Mouse (Mus musculus) cerebellum, postnatal 36 days (tissue): ENCODE data around the gene Nktr.
A peak's percentile ranks its signal among the peaks of the same experiment; 100 is the strongest.

Experiments used
- DNase-seq, 2 experiments: peaks; one replicate each; pipeline ENCODE4 v3.0.0; 2021 to 2022; ENCODE audit warnings: mixed read lengths in 2 of 2

Gene Nktr

DNA sequence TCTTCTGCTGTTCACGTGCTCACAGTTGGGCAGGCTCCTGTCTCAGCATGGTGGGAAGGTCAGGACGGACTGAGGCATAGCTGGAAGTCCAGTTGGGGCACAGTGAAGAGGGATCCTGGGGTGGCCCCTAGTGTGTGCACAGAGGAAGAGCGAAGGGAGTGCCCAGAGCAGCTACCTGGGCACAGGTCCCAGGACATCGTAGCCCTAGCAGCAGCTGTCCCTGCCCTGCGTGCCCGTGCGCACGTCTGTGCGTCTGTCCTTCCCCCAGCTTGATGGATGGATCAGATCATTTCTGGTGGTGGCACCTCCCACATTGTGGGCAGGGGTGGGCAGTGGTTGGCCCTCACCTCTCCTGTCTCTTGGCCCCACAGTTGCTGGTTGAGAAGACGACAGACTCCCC is 43.3 kb downstream of the Nktr start:
- DNase-seq: no peak

DNA sequence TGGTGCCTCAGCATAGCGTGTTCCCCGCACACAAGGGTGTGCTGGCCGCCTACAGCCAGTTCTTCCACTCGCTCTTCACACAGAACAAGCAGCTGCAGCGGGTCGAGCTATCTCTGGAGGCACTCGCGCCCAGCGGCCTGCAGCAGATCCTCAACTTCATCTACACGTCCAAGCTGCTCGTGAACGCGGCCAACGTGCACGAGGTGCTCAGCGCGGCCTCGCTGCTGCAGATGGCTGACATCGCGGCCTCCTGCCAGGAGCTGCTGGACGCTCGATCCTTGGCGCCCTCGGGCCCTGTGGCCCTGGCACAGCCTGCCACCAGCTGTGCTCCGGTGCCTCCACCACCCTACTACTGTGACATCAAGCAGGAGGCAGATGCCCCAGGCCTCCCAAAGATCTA is 43.8 kb downstream of the Nktr start:
- DNase-seq: no peak

DNA sequence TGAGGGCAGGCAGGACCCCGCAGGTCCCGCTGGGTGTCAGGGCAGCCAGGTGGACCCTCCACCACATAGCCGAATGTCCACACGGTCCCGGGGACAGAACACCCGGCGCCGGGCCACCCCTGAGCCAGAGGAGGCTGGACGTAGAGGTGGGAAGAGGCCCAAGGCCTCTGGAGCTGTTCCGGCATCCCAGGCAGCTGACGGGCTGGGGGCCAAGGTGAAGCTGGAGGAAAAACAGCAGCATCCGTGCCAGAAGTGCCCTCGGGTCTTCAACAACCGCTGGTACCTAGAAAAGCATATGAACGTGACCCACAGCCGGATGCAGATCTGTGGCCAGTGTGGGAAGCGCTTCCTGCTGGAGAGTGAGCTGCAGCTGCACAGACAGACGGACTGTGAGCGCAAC is 44.7 kb downstream of the Nktr start:
- no peak for DNase-seq

DNA sequence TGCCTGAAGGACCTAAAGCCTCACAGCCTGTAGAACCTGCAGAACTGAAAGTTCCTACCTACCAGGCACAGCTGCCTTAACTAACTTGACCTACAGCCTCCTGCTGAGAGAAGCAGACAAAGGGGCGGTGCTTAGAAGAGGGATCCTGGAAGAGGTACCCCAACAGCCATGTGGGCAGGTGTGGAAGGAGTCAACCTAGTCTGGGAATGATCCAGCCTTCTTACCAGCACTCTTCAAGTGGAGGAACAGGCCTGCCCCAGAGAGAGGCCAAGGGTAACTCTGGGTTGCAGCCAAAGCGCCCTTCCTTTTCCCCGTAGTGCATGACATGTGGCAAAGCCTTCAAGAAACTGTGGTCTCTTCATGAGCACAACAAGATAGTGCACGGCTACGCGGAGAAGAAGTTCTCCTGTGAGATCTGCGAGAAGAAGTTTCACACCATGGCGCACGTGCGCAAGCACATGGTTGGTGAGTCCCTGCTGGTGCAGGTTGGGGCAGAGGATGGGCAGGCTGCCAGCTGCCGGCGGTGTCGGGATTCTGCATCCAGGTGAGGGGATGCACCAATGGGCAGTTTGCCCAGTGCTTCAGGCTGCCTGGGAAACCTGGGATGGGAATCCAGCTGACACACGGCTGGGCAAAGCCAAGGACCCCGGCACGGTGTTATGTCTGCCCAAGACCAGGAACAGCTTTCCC is 46.3 kb downstream of the Nktr start:
- no peak for DNase-seq

DNA sequence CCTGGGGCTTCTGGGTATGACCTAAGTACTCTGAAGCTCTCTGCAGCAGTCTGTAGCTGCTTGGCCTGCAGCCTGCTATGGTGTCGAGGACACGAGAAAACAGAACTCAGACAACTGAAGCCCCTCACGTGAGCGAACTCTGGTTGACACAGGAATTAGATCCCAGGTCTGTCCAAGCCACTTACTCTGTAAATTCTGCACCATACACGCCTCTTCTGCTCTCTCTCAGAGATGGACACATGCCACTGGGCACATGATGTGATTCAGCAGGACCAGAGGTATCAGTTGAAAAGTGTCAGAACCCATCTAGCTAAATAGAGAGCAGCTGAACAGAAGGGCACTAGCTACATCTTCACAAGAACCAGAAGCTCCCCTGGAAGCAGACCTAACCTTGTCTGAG is 53.4 kb downstream of the Nktr start:
- no peak for DNase-seq

DNA sequence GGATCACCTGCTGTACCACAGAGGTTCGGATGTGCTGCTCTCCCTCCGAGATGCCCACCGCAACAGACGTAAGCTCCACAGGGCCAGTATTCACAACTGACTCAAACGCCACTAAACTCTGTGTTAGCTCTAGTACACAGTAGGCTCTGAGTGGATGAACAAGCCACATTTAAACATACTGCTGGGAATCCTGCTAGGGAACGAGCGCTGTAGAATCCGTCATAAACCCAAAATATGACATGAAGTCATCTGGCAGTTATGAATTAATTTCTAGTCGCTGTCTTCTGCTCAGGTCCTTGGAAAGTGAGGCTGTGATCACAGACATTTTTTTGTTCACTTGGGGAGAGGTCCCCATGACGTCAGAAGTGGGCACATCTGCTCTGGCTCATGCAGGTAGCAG is 57.0 kb downstream of the Nktr start:
- no peak for DNase-seq

DNA sequence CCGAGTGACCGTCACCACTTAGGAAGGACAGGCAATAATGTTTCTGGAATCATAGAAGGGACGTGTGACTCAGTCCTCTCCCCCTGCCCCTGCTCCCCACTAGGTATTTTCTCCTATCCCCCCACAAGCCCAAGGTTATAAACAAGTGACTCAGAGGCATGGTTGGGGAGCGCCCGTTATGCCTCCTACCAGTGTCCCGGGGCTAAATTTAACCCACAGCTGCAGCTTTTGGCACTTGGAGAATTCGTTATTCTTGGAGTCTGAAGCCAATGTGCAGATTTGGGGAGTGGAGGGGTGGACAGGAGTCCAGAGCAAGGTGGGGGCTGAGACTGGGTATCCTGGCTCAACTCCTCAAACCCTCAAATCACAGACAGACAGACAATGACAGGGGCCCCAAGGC is 57.5 kb downstream of the Nktr start:
- DNase-seq: no peak

DNA sequence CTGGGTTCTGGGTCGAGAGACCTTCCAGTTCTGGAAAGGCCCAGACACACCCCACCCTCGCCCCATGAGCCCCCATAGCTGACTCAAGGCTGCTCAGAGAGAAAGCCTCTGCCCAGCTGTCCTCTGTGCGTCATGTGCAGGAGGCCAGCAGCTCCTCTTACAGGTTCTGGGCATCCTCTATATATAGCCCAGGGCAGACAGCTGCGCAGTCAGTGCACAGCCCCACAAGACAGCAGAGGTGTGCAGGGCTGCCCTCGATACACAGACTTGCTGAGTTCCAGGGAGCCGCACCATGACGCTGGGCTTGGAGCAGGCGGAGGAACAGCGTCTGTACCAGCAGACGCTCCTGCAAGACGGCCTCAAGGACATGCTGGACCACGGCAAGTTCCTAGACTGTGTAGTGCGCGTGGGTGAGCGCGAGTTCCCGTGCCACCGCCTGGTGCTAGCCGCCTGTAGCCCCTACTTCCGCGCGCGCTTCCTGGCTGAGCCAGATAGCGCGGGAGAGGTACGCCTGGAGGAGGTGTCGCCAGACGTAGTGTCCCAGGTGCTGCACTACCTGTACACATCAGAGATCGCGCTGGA is 58.6 kb downstream of the Nktr start, which contains the start of gene Klhl40:
Gene Klhl40 (plus strand): TSS at position 124 of the 582 bp plus-strand sequence.
- DNase-seq: no peak

DNA sequence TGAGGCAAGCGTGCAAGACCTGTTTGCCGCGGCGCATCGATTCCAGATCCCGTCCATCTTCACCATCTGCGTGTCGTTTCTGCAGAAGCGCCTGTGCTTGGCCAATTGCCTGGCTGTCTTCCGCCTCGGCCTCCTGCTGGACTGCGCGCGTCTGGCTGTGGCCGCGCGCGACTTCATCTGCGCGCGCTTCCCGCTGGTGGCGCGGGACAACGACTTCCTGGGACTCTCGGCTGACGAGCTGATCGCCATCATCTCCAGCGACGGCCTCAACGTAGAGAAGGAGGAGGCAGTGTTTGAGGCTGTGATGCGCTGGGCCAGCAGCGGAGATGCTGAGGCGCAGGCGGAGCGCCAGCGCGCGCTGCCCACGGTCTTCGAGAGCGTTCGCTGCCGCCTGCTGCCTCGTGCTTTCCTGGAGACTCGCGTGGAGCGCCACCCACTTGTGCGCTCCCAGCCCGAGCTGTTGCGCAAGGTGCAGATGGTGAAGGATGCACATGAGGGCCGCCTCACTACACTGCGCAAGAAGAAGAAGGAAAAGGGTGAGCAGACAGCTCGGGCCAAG is 59.2 kb downstream of the Nktr start:
- no peak for DNase-seq

DNA sequence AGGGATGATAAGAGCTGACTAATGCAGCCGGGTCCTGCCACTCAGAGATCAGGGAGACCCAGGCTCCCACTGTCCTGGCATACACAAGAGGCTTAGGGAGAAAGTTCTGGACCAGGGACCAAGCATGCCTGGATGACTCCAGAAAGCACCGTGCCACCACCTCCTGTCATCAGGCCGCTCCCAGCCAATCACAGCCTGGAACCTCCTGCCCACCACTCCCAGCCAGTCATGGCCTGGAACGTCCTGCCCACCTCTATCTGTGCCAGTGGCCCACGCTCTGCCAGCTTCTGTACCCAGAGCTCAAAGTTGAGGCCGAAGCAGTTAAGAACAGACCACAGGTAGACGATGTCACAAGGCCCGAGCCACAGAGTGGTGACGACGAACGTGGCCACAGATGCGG is 65.8 kb downstream of the Nktr start:
- DNase-seq: no peak

DNA sequence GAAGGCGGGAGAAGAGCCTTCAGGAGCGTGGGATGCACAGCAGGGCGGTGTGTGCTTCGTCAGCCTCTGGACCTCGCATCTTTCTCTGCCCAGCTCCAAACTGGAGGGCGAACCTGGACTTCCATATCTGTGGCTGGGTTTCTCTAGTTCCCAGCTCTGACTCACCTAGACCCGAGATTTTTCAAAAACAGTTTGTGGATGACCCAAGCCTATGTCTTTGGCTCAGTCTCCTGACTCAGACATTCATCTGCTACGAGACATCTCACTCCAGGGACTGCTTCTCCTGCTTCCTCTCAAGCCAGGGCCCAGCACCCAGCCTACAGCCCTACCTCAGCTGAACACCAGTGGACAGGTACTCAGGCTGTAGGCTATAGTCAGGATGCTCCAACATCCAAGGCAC is 66.3 kb downstream of the Nktr start:
- DNase-seq: no peak

DNA sequence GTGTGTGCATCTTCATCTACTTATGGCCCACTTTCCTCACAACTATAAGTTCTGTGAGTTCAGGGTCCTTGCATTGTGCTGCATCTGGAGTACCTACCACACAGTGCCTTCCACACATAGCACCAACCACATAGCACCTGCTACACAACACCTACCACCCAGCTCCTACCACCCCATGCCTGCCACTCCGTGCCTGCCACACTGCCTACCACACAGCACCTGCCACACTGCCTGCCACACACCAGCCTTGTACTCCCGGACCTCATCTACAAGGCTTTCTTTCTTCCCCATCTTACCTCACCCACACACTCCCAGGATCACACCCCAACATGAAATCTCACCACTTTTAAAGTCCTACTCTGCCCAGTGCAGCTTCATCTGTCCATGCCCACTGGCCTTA is 67.4 kb downstream of the Nktr start:
- DNase-seq: no peak

DNA sequence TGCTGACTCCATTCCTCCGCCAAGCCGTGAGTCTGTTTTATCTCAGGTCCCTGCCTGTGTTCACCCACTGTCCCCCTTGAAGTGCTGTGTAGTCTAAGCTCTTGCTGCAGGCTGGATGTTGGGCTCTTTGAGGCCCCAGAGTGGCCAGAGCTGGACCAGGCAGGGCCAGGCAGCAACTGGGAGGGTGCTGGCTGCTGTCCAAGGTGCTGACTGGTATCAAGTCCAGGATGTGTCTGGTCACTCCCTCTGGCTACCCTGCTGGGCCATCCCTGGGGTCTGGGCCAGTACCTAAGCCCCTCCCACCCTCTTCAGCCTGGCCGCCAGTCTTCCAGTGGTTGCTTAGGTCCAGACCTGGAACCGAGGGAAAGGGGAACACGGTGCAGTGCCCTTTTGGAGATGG is 72.2 kb downstream of the Nktr start:
- DNase-seq: peak; percentile 32 to 47

DNA sequence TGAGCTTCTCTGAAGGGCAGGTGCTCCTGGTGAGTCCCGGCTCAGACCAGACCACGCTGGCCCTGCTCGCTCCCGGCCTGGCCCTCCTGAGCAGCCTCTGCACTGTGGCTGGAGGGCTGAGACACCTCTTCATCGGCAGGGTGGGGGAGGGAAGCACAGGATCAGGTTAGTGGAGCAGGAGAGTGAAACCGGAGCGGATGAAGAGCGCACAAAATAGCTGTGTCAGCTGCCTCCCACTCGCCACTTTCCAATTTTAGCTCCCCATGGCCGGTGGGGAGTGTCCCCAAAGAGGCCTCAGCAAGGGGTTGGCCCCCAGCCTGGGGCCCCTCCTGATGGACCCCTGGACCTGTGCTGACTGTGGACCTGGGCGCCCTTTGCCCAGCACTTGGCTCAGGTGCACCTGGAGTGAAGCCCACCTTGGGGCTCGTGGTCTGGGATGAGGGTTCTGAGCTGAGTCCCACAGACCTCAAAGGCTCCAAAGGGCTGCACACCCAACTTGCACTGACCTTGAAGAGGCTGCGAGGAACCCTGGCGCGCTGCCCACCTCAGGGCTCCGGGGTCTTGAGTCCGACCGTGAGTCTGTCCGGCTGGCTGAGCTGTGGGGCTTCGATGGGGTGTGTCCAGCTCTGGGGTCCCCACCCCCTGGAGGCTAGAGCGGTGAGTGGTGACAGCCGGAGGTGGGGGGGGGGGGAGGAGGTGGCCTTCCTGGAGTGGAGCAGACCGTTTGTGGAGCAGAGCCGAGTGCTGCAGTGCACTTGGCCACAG is 73.0 kb downstream of the Nktr start, which contains the start of gene Hhatl:
Gene Hhatl (minus strand): TSS at position 751 of the 765 bp plus-strand sequence.
- no peak for DNase-seq

DNA sequence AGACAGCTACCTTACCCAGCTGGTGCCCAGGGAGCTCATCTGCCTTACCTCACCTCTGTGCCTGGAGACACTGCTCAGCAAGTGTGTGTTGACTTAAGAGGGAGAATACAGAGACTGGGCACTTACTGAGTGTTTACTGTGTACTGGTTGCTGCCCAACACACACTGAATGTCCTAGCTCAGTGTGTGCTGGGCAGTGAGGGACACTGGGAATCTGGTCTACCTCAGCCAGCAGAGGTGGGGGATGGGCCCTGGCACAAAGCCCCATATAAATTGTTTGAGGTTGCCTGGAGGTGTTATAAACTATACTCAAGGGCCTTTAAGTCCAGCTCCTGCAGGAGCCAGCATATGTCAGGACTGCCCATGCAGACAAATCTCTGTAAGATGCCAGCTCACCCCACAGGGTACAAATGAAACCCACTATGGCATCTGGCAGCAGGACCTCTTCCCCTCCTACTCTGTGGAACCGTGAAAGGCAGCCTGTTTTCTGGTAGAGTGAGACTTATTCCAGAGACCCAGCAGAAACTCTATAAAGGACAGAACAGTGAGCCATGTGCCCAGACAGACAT is 76.1 kb downstream of the Nktr start:
- DNase-seq: peak in 1 of 2 experiments; percentile 21

DNA sequence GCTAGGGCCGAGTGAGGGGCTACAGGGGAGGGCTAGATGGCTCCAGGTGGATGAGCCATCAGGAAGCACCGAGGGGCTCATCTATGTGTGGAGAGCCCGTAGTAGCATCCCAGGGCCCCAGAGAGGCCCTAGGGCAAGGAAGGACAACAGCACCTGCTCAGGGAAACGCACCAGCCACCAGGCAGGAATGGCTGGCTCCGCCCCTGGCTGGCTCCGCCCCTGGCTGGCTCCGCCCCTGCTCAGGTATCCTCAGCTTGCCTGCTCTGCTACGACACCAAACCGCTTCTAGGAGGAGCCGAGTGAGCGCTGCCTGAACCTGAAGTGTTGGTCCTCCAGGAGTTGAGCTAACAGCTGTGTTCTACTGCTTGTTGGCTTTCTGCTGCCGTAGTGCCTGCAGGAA is 78.8 kb downstream of the Nktr start:
- DNase-seq: no peak

DNA sequence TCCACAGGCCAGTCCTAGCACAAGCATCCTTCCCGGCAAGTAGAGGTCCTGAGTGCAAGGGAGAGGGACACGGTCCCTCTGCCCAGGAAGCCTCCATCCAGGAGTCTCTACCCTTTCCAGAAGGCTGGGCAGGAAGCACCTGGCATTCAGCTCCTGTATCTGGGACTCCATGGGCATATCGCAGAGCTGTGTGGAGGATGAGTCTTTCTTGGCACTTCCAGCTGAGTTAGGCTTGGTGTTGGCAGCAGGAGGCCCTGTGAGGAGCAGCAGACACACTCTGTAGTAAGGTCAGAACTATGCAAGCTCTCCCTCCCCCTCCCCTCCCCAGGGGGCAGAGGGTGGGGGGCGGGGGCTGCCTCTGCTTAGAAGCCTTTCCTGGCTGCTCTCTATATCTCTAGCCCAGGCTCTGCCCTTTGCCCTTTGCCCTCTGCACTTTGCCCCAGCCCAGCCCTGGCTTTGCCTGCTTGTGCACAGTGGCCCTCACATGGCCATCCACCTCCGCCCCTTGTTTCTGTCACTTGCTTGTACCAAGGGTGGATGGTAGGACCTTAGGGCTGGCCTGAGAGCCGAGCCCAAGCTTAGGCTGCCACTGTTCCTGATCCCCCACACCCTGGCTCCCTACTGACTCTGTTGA is 80.0 kb downstream of the Nktr start:
- no peak for DNase-seq

DNA sequence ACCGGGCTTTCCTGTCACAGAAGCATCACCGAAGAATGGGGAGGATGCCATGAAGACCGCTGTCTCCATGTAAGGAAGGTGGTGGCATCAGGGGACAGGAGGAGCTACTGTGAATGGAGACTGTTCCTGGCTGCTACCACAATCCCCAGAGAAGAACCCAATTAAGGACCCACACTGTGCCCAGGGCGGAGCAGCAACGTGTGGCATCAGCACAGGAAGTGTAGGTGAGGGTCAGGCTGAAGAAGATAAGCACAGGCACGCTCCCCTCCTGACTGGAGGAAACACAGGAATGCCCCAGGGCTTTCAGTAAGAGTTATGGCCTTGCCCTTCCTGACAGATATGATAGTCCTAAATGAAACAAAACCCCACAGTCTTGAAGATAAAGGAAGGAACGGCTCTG is 83.8 kb downstream of the Nktr start:
- no peak for DNase-seq
